ENCODE assay signal across 17 mouse cellular contexts in genomic region chr9:25517982-25518381, GRCm38 (mm10). TPM values are rescaled to one million over a fixed set of nuclear protein-coding genes. Genes with fewer than 3 reads are reported as not detected.
DNase-seq lines count a peak whose midpoint lies in the region; ATAC-seq and TF ChIP-seq lines count a peak whose summit lies in the region.
"Had no signal": no experiment of that assay in that cellular context is flagged by ENCODE, and none has a peak within 500 bp of the region (broad histone marks: within the 10 kb centered on the region; RNA-seq: fewer than 3 reads in every experiment).

No protein-coding gene starts in this region.

- H3K27me3 ChIP-seq in heart, embryonic 12.5 days (replicated peaks), result no peaks in the 10 kb centered on the region
- no peaks in the 10 kb centered on the region for H3K27me3 ChIP-seq in heart, embryonic 11.5 days (ENCODE audit: control insufficient read depth, insufficient read depth, low read length)
- no peaks in the 10 kb centered on the region for H3K27me3 ChIP-seq in lung, postnatal 0 days (replicated peaks; ENCODE audit: insufficient read depth, low read length)
- no peaks in the 10 kb centered on the region for H3K27me3 ChIP-seq in embryonic facial prominence, embryonic 13.5 days
- H3K27me3 ChIP-seq in forebrain, embryonic 11.5 days (ENCODE audit: control insufficient read depth, insufficient read depth, low read length), result no peaks in the 10 kb centered on the region
- H3K27me3 ChIP-seq: hindbrain, embryonic 15.5 days; liver, embryonic 12.5 days had no signal

- ATAC-seq in heart, embryonic 12.5 days (ENCODE audit: insufficient number of reproducible peaks, low FRiP score), result no peak
- ATAC-seq in heart, embryonic 11.5 days (replicated peaks; ENCODE audit: insufficient number of reproducible peaks, low FRiP score, low TSS enrichment), result no peak
- peak; percentile 54 for ATAC-seq in lung, postnatal 0 days
- ATAC-seq in embryonic facial prominence, embryonic 13.5 days (ENCODE audit: insufficient number of reproducible peaks, insufficient read depth, low FRiP score, low TSS enrichment, low read depth), result no peak
- ATAC-seq in forebrain, embryonic 11.5 days (replicated peaks; ENCODE audit: low FRiP score), result no peak
- ATAC-seq: activated CD4-positive, CD25-positive, alpha-beta regulatory T cell, adult 4 months; forebrain, embryonic 14.5 days; liver, embryonic 12.5 days had no signal

- peak; percentile 23 for DNase-seq in lung, postnatal 0 days (ENCODE audit: low spot score)
- no peak for DNase-seq in lung, adult 2 months
- peak; percentile 50 for DNase-seq in mesoderm, embryonic 11.5 days (ENCODE audit: low read depth, low spot score)
- no peak for DNase-seq in layer of hippocampus, adult 9-11 months
- DNase-seq in forebrain, embryonic 11.5 days (ENCODE audit: low spot score), result no peak
- DNase-seq: cerebellum, adult 11 months; gastrocnemius, postnatal 25 days; thymus, postnatal 36 days had no signal

- no peak for TF ChIP-seq EP300 in lung, postnatal 0 days (IDR thresholded peaks at IDR 0.05)

- no peaks in the 10 kb centered on the region for H3K36me3 ChIP-seq in heart, embryonic 12.5 days
- H3K36me3 ChIP-seq in heart, embryonic 11.5 days (ENCODE audit: control insufficient read depth, insufficient read depth, low read length), result no peaks in the 10 kb centered on the region
- H3K36me3 ChIP-seq in lung, postnatal 0 days (ENCODE audit: insufficient read depth, low read length), result no peaks in the 10 kb centered on the region
- H3K36me3 ChIP-seq in embryonic facial prominence, embryonic 13.5 days, result no peaks in the 10 kb centered on the region
- no peaks in the 10 kb centered on the region for H3K36me3 ChIP-seq in forebrain, embryonic 11.5 days (ENCODE audit: control insufficient read depth, insufficient read depth, low read length)
- H3K36me3 ChIP-seq: hindbrain, embryonic 15.5 days; liver, embryonic 12.5 days had no signal

- H3K4me3 ChIP-seq in heart, embryonic 12.5 days, result no peak overlapping the region
- H3K4me3 ChIP-seq in heart, embryonic 11.5 days (ENCODE audit: low read depth, low read length), result no peak overlapping the region
- H3K4me3 ChIP-seq in lung, postnatal 0 days (ENCODE audit: low read depth, low read length), result no peak overlapping the region
- no peak overlapping the region for H3K4me3 ChIP-seq in lung, adult 2 months (replicated peaks; ENCODE audit: extremely low read depth, low read depth, low read length)
- no peak overlapping the region for H3K4me3 ChIP-seq in embryonic facial prominence, embryonic 13.5 days
- H3K4me3 ChIP-seq in forebrain, embryonic 11.5 days (ENCODE audit: low read depth, low read length), result no peak overlapping the region
- H3K4me3 ChIP-seq: hindbrain, embryonic 15.5 days; left cerebral cortex, adult 2 months; liver, embryonic 12.5 days had no signal

- H3K27ac ChIP-seq in heart, embryonic 12.5 days (ENCODE audit: poor library complexity, severe bottlenecking), result peak overlapping the region; percentile 69
- no peak overlapping the region; the same call in 1 of the 2 replicates for H3K27ac ChIP-seq in heart, embryonic 11.5 days (ENCODE audit: low read depth, low read length)
- no peak overlapping the region for H3K27ac ChIP-seq in lung, postnatal 0 days (ENCODE audit: low read length)
- 0 out of 2 replicates have a peak overlapping the region, but pooled peaks have one; percentile 28 for H3K27ac ChIP-seq in embryonic facial prominence, embryonic 13.5 days
- H3K27ac ChIP-seq in forebrain, embryonic 11.5 days (ENCODE audit: low read depth, low read length), result no peak overlapping the region
- H3K27ac ChIP-seq: hindbrain, embryonic 15.5 days; left cerebral cortex, adult 2 months; liver, embryonic 12.5 days; stomach, postnatal 0 days had no signal

- no peak overlapping the region for H3K4me2 ChIP-seq in heart, embryonic 12.5 days
- no peak overlapping the region for H3K4me2 ChIP-seq in heart, embryonic 11.5 days
- H3K4me2 ChIP-seq in lung, postnatal 0 days (replicated peaks; ENCODE audit: low read depth, low read length), result no peak overlapping the region
- no peak overlapping the region for H3K4me2 ChIP-seq in embryonic facial prominence, embryonic 13.5 days
- H3K4me2 ChIP-seq in forebrain, embryonic 11.5 days (ENCODE audit: low read depth, low read length, severe bottlenecking), result no peak overlapping the region
- H3K4me2 ChIP-seq: hindbrain, embryonic 15.5 days; liver, embryonic 12.5 days had no signal

- H3K4me1 ChIP-seq in heart, embryonic 12.5 days (replicated peaks), result peaks cover 76% of the 10 kb centered on the region
- H3K4me1 ChIP-seq in heart, embryonic 11.5 days (ENCODE audit: control insufficient read depth, insufficient read depth, low read length), result peaks cover 62% of the 10 kb centered on the region
- H3K4me1 ChIP-seq in lung, postnatal 0 days (ENCODE audit: insufficient read depth, low read depth, low read length), result no peaks in the 10 kb centered on the region; the same call in 1 of the 2 replicates
- peaks cover 5% of the 10 kb centered on the region; the same call in 1 of the 2 replicates for H3K4me1 ChIP-seq in lung, adult 2 months (ENCODE audit: control insufficient read depth, insufficient read depth, low read length)
- peaks cover 31% of the 10 kb centered on the region for H3K4me1 ChIP-seq in embryonic facial prominence, embryonic 13.5 days
- H3K4me1 ChIP-seq in forebrain, embryonic 11.5 days (replicated peaks; ENCODE audit: control insufficient read depth, insufficient read depth, low read length), result no peaks in the 10 kb centered on the region
- H3K4me1 ChIP-seq: liver, embryonic 12.5 days had no signal

- no peak for TF ChIP-seq CTCF in lung, postnatal 0 days (IDR thresholded peaks at IDR 0.05)
- TF ChIP-seq CTCF in lung, adult 2 months (IDR thresholded peaks at IDR 0.05; ENCODE audit: insufficient read depth, low read length), result no peak

- 18% methylated on average over 4 of the region's 4 CpGs for WGBS in heart, embryonic 12.5 days
- 30% methylated on average over 4 of the region's 4 CpGs for WGBS in heart, embryonic 11.5 days (ENCODE audit: insufficient replicate concordance)
- 67% methylated on average over 4 of the region's 4 CpGs for WGBS in lung, postnatal 0 days
- WGBS in lung, adult 2 months, result 63% methylated on average over 4 of the region's 4 CpGs
- WGBS in embryonic facial prominence, embryonic 13.5 days, result 22% methylated on average over 4 of the region's 4 CpGs
- WGBS in forebrain, embryonic 11.5 days, result 71% methylated on average over 4 of the region's 4 CpGs

- H3K9me3 ChIP-seq in heart, embryonic 12.5 days (replicated peaks), result no peaks in the 10 kb centered on the region
- H3K9me3 ChIP-seq in heart, embryonic 11.5 days (replicated peaks; ENCODE audit: control insufficient read depth, low read length), result no peaks in the 10 kb centered on the region
- no peaks in the 10 kb centered on the region for H3K9me3 ChIP-seq in lung, postnatal 0 days (ENCODE audit: low read length)
- no peaks in the 10 kb centered on the region for H3K9me3 ChIP-seq in embryonic facial prominence, embryonic 13.5 days
- no peaks in the 10 kb centered on the region for H3K9me3 ChIP-seq in forebrain, embryonic 11.5 days (ENCODE audit: control insufficient read depth, low read length)
- H3K9me3 ChIP-seq: hindbrain, embryonic 15.5 days; liver, embryonic 12.5 days had no signal

- no peak for TF ChIP-seq POLR2A in lung, adult 2 months (IDR thresholded peaks at IDR 0.05; ENCODE audit: borderline replicate concordance, extremely low read depth, low read depth, low read length)

- no peak overlapping the region for H3K9ac ChIP-seq in heart, embryonic 12.5 days
- no peak overlapping the region for H3K9ac ChIP-seq in heart, embryonic 11.5 days (ENCODE audit: low read depth, low read length)
- H3K9ac ChIP-seq in lung, postnatal 0 days (replicated peaks; ENCODE audit: low read depth), result no peak overlapping the region
- no peak overlapping the region for H3K9ac ChIP-seq in embryonic facial prominence, embryonic 13.5 days
- no peak overlapping the region for H3K9ac ChIP-seq in forebrain, embryonic 11.5 days (ENCODE audit: low read length)
- H3K9ac ChIP-seq: hindbrain, embryonic 15.5 days; liver, embryonic 12.5 days had no signal

RNA-seq across cellular contexts. Expression of gene Eepd1, which starts 36.6 kb away (rescaled TPM):
- polyA plus RNA-seq in heart, embryonic 12.5 days (2016; fragmentation: Nextera tagmentation; extraction: Ambion mirVana), result 23.0 and 26.3 TPM in 2 replicates
- 20.9 and 21.5 TPM in 2 replicates for polyA plus RNA-seq in heart, embryonic 11.5 days (2014; fragmentation: Nextera tagmentation; extraction: Ambion mirVana)
- 16.7 and 19.2 TPM in 2 replicates for polyA plus RNA-seq in lung, postnatal 0 days (2015; fragmentation: Nextera tagmentation; extraction: Ambion mirVana)
- 7.3 and 8.4 TPM in 2 replicates for polyA plus RNA-seq in lung, adult 2 months (2012; rRNA removed)
- polyA plus RNA-seq in embryonic facial prominence, embryonic 13.5 days (2015; fragmentation: Nextera tagmentation; extraction: Ambion mirVana), result 15.8 and 17.8 TPM in 2 replicates
- 9.2 and 10.3 TPM in 2 replicates for polyA plus RNA-seq in forebrain, embryonic 11.5 days (2014; fragmentation: Nextera tagmentation; extraction: Ambion mirVana)

Comparison
In these comparisons a context has a peak if more than half of its experiments do, and no peak if none do; other contexts are left out.
1. H3K27ac ChIP-seq: peak in heart, embryonic 12.5 days (single experiment) and embryonic facial prominence, embryonic 13.5 days (single experiment); none in heart, embryonic 11.5 days (single experiment), lung, postnatal 0 days (single experiment) and forebrain, embryonic 11.5 days (single experiment).
2. DNase-seq: peak in lung, postnatal 0 days (single experiment) and mesoderm, embryonic 11.5 days (single experiment); none in lung, adult 2 months (single experiment), layer of hippocampus, adult 9-11 months (single experiment) and forebrain, embryonic 11.5 days (single experiment).